Mouse (Mus musculus): ENCODE data around the gene Gprc5b. TPM values are rescaled to one million over a fixed set of nuclear protein-coding genes. Genes with fewer than 3 reads are reported as not detected.

Gprc5b gene
- polyA plus RNA-seq, 1 experiment, result 56.2 TPM

Other genes starting within 250 kb of the Gprc5b start
- 2.7 and 3.8 TPM in 2 replicates for gene Iqck, start 139.5 kb downstream of the Gprc5b start, polyA plus RNA-seq (2012; rRNA removed)
- gene Knop1, start 139.0 kb downstream of the Gprc5b start, polyA plus RNA-seq (2012; rRNA removed), result 10.1 and 12.9 TPM in 2 replicates
- not detected in 2 replicates for gene Gpr139, start 189.4 kb upstream of the Gprc5b start, polyA plus RNA-seq (2012; rRNA removed)